Mouse (Mus musculus) forebrain, embryonic 15.5 days (tissue): Measurements from ENCODE around the gene Rpp25. TPM values are rescaled to one million over a fixed set of nuclear protein-coding genes. Genes with fewer than 3 reads are reported as not detected.

Experiments
- ATAC-seq: fragments of 200-750 bp; cut with Nextera tagmentation; replicated peaks from 2 replicates; pipeline ENCODE4 v1.8.0; 2017; ENCODE audit warnings: mild to moderate bottlenecking, moderate TSS enrichment, moderate library complexity
- H3K27ac ChIP-seq: fragments of 300-500 bp; sonication (generic); replicated peaks from 2 replicates; pipeline ENCODE4 v1.5.1; 2015; ENCODE audit warnings: mild to moderate bottlenecking, inconsistent platforms
- H3K27me3 ChIP-seq: fragments of 300-500 bp; sonication (generic); 2 replicates; pipeline ENCODE4 v1.6.1; 2015; ENCODE audit warnings: inconsistent platforms
- H3K36me3 ChIP-seq: fragments of 300-500 bp; sonication (generic); 2 replicates; pipeline ENCODE4 v1.6.1; 2015; ENCODE audit warnings: mild to moderate bottlenecking, inconsistent platforms
- H3K4me1 ChIP-seq: fragments of 300-500 bp; sonication (generic); 2 replicates; pipeline ENCODE4 v1.6.1; 2015; ENCODE audit warnings: inconsistent platforms
- H3K4me2 ChIP-seq: fragments of 300-500 bp; sonication (generic); replicated peaks from 2 replicates; pipeline ENCODE4 v1.6.1; 2015; ENCODE audit warnings: mild to moderate bottlenecking, inconsistent platforms
- H3K4me3 ChIP-seq: fragments of 300-500 bp; sonication (generic); 2 replicates; pipeline ENCODE4 v1.5.1; 2015; ENCODE audit warnings: mild to moderate bottlenecking, inconsistent platforms
- H3K9ac ChIP-seq: fragments of 300-500 bp; sonication (generic); replicated peaks from 2 replicates; pipeline ENCODE4 v1.6.1; 2015; ENCODE audit warnings: mild to moderate bottlenecking, inconsistent platforms
- H3K9me3 ChIP-seq: fragments of 300-500 bp; sonication (generic); 2 replicates; pipeline ENCODE4 v1.6.1; 2016; ENCODE audit warnings: inconsistent platforms
- WGBS: fragments of 180-500 bp; shearing (Covaris S2); methylation state at CpG from one replicate; pipeline ENCODE4 v1.1.7; 2015; ENCODE audit warnings: mixed read lengths; 5-methylcytosine and 5-hydroxymethylcytosine counted together
- polyA plus RNA-seq: library from polyadenylated mRNA; unstranded; fragments of >200 nt; fragmentation: Nextera tagmentation; extraction: Ambion mirVana; gene quantifications from 2 replicates; pipeline ENCODE4 v1.2.1, GENCODE M21; 2015

Gene Rpp25
- polyA plus RNA-seq = 18.8 and 19.6 TPM in 2 replicates

DNA sequence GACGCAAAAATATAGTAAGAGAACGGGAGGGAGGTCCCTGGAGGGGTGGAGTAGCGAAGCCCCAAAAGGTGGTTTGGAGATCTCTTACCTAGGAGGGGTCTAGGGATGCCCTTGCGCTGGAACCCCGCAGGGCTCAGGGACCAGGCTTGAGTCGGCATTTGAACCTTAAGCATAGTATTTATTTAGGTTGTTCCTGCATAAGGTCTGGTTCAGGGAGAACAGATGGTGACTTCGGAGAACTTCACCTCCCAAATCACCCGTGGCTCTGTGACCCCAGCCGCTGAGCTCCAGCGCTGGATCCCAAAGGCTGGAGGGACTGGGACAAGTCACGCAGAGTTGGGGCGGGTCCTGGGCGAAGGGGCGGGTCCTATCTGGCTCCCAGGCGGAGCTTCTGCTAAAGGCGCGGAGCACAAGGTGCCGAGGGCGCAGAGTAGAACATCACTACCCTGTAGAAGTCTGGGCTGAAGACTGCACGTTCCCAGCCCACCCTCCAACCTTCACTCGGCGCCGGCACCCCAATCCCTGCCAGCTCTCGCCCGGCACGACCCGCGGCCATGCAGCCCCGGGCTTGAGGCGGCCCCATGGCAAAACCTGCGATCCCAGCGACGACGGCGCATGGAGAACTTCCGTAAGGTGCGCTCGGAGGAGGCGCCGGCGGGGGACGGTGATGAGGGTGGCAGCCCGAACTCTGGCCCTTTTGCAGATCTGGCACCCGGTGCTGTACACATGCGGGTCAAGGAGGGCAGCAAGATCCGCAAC is at the start of gene Rpp25:
Rpp25 (plus strand) TSS at position 405 of the 759 bp plus-strand sequence.
- peaks cover 68% of the 10 kb centered on the region for H3K4me1 ChIP-seq
- ATAC-seq = peak; percentile 55
- H3K4me2 ChIP-seq = peak within 1 kb of the TSS; percentile 90
- peak within 1 kb of the TSS; percentile 94 for H3K27ac ChIP-seq
- peak within 1 kb of the TSS; percentile 50 for H3K9ac ChIP-seq
- H3K4me3 ChIP-seq = peak within 1 kb of the TSS; percentile 46
- WGBS = under 1% methylated on average over 46 of the region's 46 CpGs
- no peaks in the 10 kb centered on the region for H3K9me3 ChIP-seq
- peaks cover 34% of the 10 kb centered on the region for H3K27me3 ChIP-seq
- H3K36me3 ChIP-seq = no peaks in the 10 kb centered on the region

GRCm38 (mm10) chr9:57459707-57460106 is 44.1 kb upstream of the Rpp25 start:
- H3K4me1 ChIP-seq = peaks cover 3% of the 10 kb centered on the region; the same call in 1 of the 2 replicates
- no peak overlapping the region for H3K27ac ChIP-seq
- 0 out of 2 replicates have a peak, but pooled peaks cover 3% of the 10 kb centered on the region for H3K9me3 ChIP-seq
- ATAC-seq = no peak
- H3K4me3 ChIP-seq = no peak overlapping the region
- H3K9ac ChIP-seq = no peak overlapping the region
- H3K4me2 ChIP-seq = no peak overlapping the region
- H3K36me3 ChIP-seq = peaks cover 7% of the 10 kb centered on the region; the same call in 1 of the 2 replicates
- 98% methylated on average over 2 of the region's 2 CpGs for WGBS
- no peaks in the 10 kb centered on the region for H3K27me3 ChIP-seq

- Histone ChIP-seq H3K4me3 (no peak overlapping the region), H3K9me3 (0 out of 2 replicates have a peak, but pooled peaks cover 3% of the 10 kb centered on the region), H3K9ac (no peak overlapping the region), H3K27me3 (no peaks in the 10 kb centered on the region), H3K27ac (no peak overlapping the region), H3K4me1 (peaks cover 20% of the 10 kb centered on the region), H3K4me2 (no peak overlapping the region), H3K36me3 (peaks cover 7% of the 10 kb centered on the region; the same call in 1 of the 2 replicates)
- no peak for ATAC-seq
- WGBS = 90% methylated on average over 6 of the region's 6 CpGs
Measured at GRCm38 (mm10) chr9:57462866-57463265, 41.0 kb upstream of the Rpp25 start.

DNA sequence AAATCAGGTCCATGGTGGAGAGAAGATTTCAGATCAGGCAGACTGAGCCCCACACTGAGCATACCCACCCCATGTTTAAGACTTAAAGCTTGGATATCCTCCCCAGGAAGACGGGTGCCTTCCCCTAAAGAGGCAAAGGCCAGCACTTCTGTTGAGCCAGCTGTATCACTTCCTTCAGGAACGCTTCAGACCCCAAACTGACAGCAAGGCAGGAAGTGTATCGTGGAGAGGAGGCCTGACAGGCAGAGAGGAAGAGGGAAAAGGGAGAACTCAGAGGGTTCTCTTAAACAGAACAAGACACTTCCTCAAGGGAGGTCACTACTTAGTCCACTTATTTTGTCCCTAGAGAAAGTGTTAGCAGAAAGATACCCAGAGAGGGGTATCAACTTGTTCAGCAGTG is 37.7 kb upstream of the Rpp25 start:
- Histone ChIP-seq H3K27me3 (no peaks in the 10 kb centered on the region), H3K4me3 (peak overlapping the region; percentile 80; the same call in 1 of the 2 replicates), H3K36me3 (0 out of 2 replicates have a peak, but pooled peaks cover 3% of the 10 kb centered on the region), H3K9ac (peak overlapping the region; percentile 91), H3K27ac (no peak overlapping the region), H3K4me1 (peaks cover 24% of the 10 kb centered on the region), H3K9me3 (no peaks in the 10 kb centered on the region), H3K4me2 (peak overlapping the region; percentile 68)
- WGBS = 79% methylated on average over 3 of the region's 3 CpGs
- no peak for ATAC-seq

DNA sequence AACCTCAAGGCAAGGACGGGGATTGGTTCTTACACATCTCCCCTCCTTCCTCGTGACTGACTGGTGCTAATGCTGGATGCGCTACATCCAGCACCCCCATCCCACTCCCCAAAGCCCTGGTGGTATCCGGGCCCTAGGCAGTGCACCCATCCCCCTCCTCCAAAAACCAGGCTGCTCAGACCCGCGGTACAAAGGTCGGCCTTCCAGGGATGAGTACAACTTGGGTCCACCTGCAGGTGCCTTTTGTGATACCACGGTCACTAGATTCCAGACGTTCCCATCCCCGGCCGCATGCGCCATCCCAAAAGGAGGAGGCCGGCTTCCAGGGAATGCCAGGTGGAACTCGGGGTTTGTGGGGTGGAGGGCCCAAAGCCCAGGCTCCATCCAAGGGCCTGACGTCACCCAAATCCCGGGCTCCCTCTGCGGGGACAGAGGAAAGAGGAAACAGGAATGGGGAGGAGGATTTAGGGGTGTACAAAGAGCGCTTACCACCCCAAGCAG is 36.5 kb upstream of the Rpp25 start:
- ATAC-seq = peak; percentile 67
- H3K36me3 ChIP-seq = 0 out of 2 replicates have a peak, but pooled peaks cover 3% of the 10 kb centered on the region
- peak overlapping the region; percentile 68 for H3K4me2 ChIP-seq
- H3K9ac ChIP-seq = peak overlapping the region; percentile 91
- peak overlapping the region; percentile 91 for H3K27ac ChIP-seq
- under 1% methylated on average over 18 of the region's 18 CpGs for WGBS
- H3K4me1 ChIP-seq = peaks cover 24% of the 10 kb centered on the region
- no peaks in the 10 kb centered on the region for H3K27me3 ChIP-seq
- H3K4me3 ChIP-seq = peak overlapping the region; percentile 80
- no peaks in the 10 kb centered on the region for H3K9me3 ChIP-seq

- Histone ChIP-seq H3K27ac (peak within 1 kb of the TSS; percentile 91), H3K4me2 (peak within 1 kb of the TSS; percentile 68), H3K27me3 (no peaks in the 10 kb centered on the region), H3K4me1 (peaks cover 24% of the 10 kb centered on the region), H3K9me3 (no peaks in the 10 kb centered on the region), H3K36me3 (no peaks in the 10 kb centered on the region), H3K9ac (peak within 1 kb of the TSS; percentile 91), H3K4me3 (peak within 1 kb of the TSS; percentile 80)
- peak; percentile 97 for ATAC-seq
- WGBS = 2% methylated on average over 48 of the region's 48 CpGs
Measured at GRCm38 (mm10) chr9:57467896-57468549, 35.8 kb upstream of the Rpp25 start, which contains the start of gene Scamp5. Gene Scamp5 (minus strand): TSS chr9:57468060.

- no peaks in the 10 kb centered on the region for H3K9me3 ChIP-seq
- no peak overlapping the region for H3K4me3 ChIP-seq
- no peak overlapping the region for H3K9ac ChIP-seq
- H3K4me1 ChIP-seq = peaks cover 24% of the 10 kb centered on the region
- no peak for ATAC-seq
- H3K4me2 ChIP-seq = no peak overlapping the region
- 67% methylated on average over 4 of the region's 4 CpGs for WGBS
- no peak overlapping the region for H3K27ac ChIP-seq
- H3K27me3 ChIP-seq = no peaks in the 10 kb centered on the region
- no peaks in the 10 kb centered on the region for H3K36me3 ChIP-seq
Measured at GRCm38 (mm10) chr9:57468914-57469313, 34.9 kb upstream of the Rpp25 start.

GRCm38 (mm10) chr9:57485774-57486173 is 18.1 kb upstream of the Rpp25 start:
- Histone ChIP-seq H3K4me2 (no peak overlapping the region), H3K36me3 (no peaks in the 10 kb centered on the region), H3K9me3 (no peaks in the 10 kb centered on the region), H3K27me3 (no peaks in the 10 kb centered on the region), H3K4me3 (no peak overlapping the region), H3K4me1 (peaks cover 3% of the 10 kb centered on the region; the same call in 1 of the 2 replicates), H3K9ac (no peak overlapping the region), H3K27ac (no peak overlapping the region)
- peak; percentile 81 for ATAC-seq
- 13% methylated on average over 7 of the region's 7 CpGs for WGBS

DNA sequence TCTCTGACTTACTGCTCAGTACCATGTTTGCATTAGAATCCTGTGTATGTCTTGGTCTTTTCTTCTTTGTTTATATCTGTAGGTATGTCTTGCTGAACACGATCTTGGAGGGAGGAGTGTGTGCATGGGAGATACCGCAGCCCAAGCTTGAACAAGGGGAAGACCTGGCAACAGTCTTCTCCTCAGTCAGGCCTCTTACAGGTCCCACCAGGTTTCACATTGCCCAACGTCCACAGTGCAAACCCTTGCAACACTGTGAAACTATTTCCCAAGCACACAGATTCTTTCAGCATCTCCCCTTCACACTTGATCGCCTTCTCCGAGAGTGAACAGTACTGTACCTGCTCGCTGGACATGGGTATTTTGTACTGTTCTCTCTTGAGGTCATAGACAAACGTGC is 16.0 kb upstream of the Rpp25 start:
- 72% methylated on average over 7 of the region's 7 CpGs for WGBS
- no peaks in the 10 kb centered on the region for H3K27me3 ChIP-seq
- no peak overlapping the region for H3K4me2 ChIP-seq
- H3K4me3 ChIP-seq = no peak overlapping the region
- H3K4me1 ChIP-seq = peaks cover 3% of the 10 kb centered on the region; the same call in 1 of the 2 replicates
- H3K9ac ChIP-seq = no peak overlapping the region
- no peak for ATAC-seq
- H3K36me3 ChIP-seq = no peaks in the 10 kb centered on the region
- no peak overlapping the region for H3K27ac ChIP-seq
- H3K9me3 ChIP-seq = no peaks in the 10 kb centered on the region

- no peak overlapping the region for H3K9ac ChIP-seq
- H3K27ac ChIP-seq = no peak overlapping the region
- ATAC-seq = no peak
- no peak overlapping the region for H3K4me3 ChIP-seq
- H3K27me3 ChIP-seq = no peaks in the 10 kb centered on the region
- 93% methylated on average over 2 of the region's 2 CpGs for WGBS
- H3K9me3 ChIP-seq = no peaks in the 10 kb centered on the region
- no peaks in the 10 kb centered on the region for H3K36me3 ChIP-seq
- H3K4me1 ChIP-seq = peaks cover 9% of the 10 kb centered on the region
- H3K4me2 ChIP-seq = no peak overlapping the region
Measured at GRCm38 (mm10) chr9:57493532-57493931, 10.3 kb upstream of the Rpp25 start.

DNA sequence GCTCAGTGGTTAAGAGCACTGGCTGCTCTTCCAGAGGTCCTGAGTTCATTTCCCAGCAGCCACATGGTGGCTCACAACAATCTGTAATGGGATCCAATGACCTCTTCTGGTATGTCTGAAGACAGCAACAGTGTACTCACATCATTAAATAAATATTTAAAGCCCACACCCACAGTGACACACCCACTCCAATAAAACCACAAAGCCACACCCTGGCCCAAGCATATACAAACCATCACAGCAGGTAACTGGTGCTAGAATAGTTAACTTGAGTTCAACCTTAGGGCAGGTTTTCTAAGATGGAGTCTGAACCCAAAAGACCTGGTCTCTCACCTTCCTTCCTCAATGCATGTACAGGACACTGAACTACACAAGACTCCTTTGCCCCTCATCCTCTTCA is 8.9 kb upstream of the Rpp25 start:
- Histone ChIP-seq H3K9me3 (no peaks in the 10 kb centered on the region), H3K9ac (no peak overlapping the region), H3K4me1 (peaks cover 17% of the 10 kb centered on the region), H3K4me3 (no peak overlapping the region), H3K36me3 (no peaks in the 10 kb centered on the region), H3K27me3 (no peaks in the 10 kb centered on the region), H3K27ac (no peak overlapping the region), H3K4me2 (no peak overlapping the region)
- no peak for ATAC-seq

- Histone ChIP-seq H3K9ac (no peak overlapping the region), H3K4me2 (no peak overlapping the region), H3K9me3 (no peaks in the 10 kb centered on the region), H3K4me3 (no peak overlapping the region), H3K27ac (peak overlapping the region; percentile 77; the same call in 1 of the 2 replicates), H3K36me3 (no peaks in the 10 kb centered on the region), H3K27me3 (no peaks in the 10 kb centered on the region), H3K4me1 (peaks cover 38% of the 10 kb centered on the region)
- no peak for ATAC-seq
- 50% methylated on average over 5 of the region's 5 CpGs for WGBS
Measured at GRCm38 (mm10) chr9:57497236-57497635, 6.6 kb upstream of the Rpp25 start.
